Mouse (Mus musculus): ENCODE measurements around the gene Snx6. TPM values are rescaled to one million over a fixed set of nuclear protein-coding genes. Genes with fewer than 3 reads are reported as not detected.

Gene Snx6
- polyA plus RNA-seq, 1 experiment from 2014 or later: 259 TPM

DNA sequence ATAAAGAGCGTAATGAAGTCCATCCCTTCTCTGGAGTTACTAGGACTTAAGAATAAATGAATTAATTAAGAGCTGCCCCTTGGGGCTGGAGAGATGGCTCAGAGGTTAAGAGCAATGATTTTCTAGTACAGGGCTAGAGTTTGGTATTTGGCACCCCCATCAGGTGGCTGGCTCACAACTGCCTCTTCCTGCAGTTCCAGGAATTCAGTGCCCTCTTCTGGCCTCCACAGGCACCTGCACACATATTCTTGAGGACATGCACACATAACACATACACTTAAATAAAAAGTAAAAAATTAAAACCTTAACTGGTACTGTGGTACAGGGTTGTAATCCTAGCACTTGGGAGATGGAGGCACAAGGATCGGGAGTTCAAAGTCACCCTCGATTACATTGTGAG, 29.7 kb upstream of the Snx6 start:
- Histone ChIP-seq H3K9ac (ENCODE audit: low read depth, low read length) (no peak overlapping the region), H3K4me1 (replicated peaks; ENCODE audit: insufficient read depth, low read length) (no peaks in the 10 kb centered on the region; the same call in 1 of the 2 replicates), H3K9me3 (replicated peaks; ENCODE audit: low read length) (no peaks in the 10 kb centered on the region), H3K36me3 (ENCODE audit: insufficient read depth, low read length) (no peaks in the 10 kb centered on the region), H3K27me3 (ENCODE audit: insufficient read depth, low read length) (no peaks in the 10 kb centered on the region), H3K4me2 (ENCODE audit: low read length) (no peak overlapping the region), H3K27ac (no peak overlapping the region), H3K4me3 (replicated peaks; ENCODE audit: low read depth, low read length) (no peak overlapping the region)
- TF ChIP-seq CTCF (IDR thresholded peaks at IDR 0.05; ENCODE audit: low read depth): peak; percentile 65
- ATAC-seq (replicated peaks; ENCODE audit: low FRiP score, low read depth): no peak
- 98% methylated on average over 3 of the region's 3 CpGs for WGBS
- DNase-seq (ENCODE audit: low spot score): peak; percentile 40

- Histone ChIP-seq H3K36me3 (ENCODE audit: insufficient read depth, low read length) (no peaks in the 10 kb centered on the region), H3K27me3 (ENCODE audit: insufficient read depth, low read length) (no peaks in the 10 kb centered on the region), H3K4me1 (replicated peaks; ENCODE audit: insufficient read depth, low read length) (no peaks in the 10 kb centered on the region; the same call in 1 of the 2 replicates), H3K4me2 (ENCODE audit: low read length) (no peak overlapping the region), H3K4me3 (replicated peaks; ENCODE audit: low read depth, low read length) (no peak overlapping the region), H3K9me3 (replicated peaks; ENCODE audit: low read length) (no peaks in the 10 kb centered on the region), H3K27ac (no peak overlapping the region), H3K9ac (ENCODE audit: low read depth, low read length) (no peak overlapping the region)
- ATAC-seq (replicated peaks; ENCODE audit: low FRiP score, low read depth) (no peak), DNase-seq (ENCODE audit: low spot score) (peak; percentile 61)
- TF ChIP-seq CTCF (IDR thresholded peaks at IDR 0.05; ENCODE audit: low read depth): no peak
- 51% methylated on average over 4 of the region's 4 CpGs for WGBS
Measured at GRCm38 (mm10) chr12:54822836-54823426, 27.4 kb upstream of the Snx6 start.

DNA sequence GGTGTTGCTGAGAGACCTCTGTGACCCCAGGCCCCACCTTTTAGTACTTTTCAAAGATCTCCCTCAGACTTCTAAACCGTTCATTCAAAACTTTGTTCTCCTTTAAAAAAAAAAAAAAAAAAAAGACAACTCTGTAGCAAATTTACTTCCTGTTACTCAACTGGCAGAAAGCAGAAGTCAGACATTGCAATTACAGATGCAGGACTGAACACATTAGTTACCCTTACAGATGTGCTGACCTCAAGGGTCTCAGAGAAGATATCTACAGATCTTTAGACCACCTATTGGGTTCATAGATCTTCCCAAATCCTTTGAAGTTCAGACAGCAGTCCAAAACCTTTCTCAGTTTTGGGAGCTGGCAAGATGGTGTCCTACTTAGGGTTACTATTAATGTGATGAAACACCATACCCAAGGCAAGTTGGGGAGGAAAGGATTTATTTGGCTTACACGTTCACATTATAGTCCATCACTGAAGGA, 25.2 kb upstream of the Snx6 start:
- H3K4me2 ChIP-seq (ENCODE audit: low read length): no peak overlapping the region
- H3K36me3 ChIP-seq (ENCODE audit: insufficient read depth, low read length): no peaks in the 10 kb centered on the region
- no peaks in the 10 kb centered on the region for H3K9me3 ChIP-seq (replicated peaks; ENCODE audit: low read length)
- 36% methylated on average over 2 of the region's 2 CpGs for WGBS
- TF ChIP-seq CTCF (IDR thresholded peaks at IDR 0.05; ENCODE audit: low read depth): no peak
- ATAC-seq (replicated peaks; ENCODE audit: low FRiP score, low read depth) (no peak), DNase-seq (ENCODE audit: low spot score) (no peak)
- H3K4me3 ChIP-seq (replicated peaks; ENCODE audit: low read depth, low read length): no peak overlapping the region
- H3K27ac ChIP-seq: no peak overlapping the region
- no peak overlapping the region for H3K9ac ChIP-seq (ENCODE audit: low read depth, low read length)
- H3K4me1 ChIP-seq (replicated peaks; ENCODE audit: insufficient read depth, low read length): no peaks in the 10 kb centered on the region; the same call in 1 of the 2 replicates
- H3K27me3 ChIP-seq (ENCODE audit: insufficient read depth, low read length): no peaks in the 10 kb centered on the region

- no peak for ATAC-seq (replicated peaks; ENCODE audit: low FRiP score, low read depth)
- TF ChIP-seq CTCF (IDR thresholded peaks at IDR 0.05; ENCODE audit: low read depth): no peak
- no peaks in the 10 kb centered on the region; the same call in 1 of the 2 replicates for H3K4me1 ChIP-seq (replicated peaks; ENCODE audit: insufficient read depth, low read length)
- no peak overlapping the region for H3K9ac ChIP-seq (ENCODE audit: low read depth, low read length)
- no peaks in the 10 kb centered on the region for H3K36me3 ChIP-seq (ENCODE audit: insufficient read depth, low read length)
- no peak overlapping the region for H3K27ac ChIP-seq
- H3K4me2 ChIP-seq (ENCODE audit: low read length): no peak overlapping the region
- WGBS: 67% methylated on average over 6 of the region's 6 CpGs
- H3K27me3 ChIP-seq (ENCODE audit: insufficient read depth, low read length): no peaks in the 10 kb centered on the region
- H3K9me3 ChIP-seq (replicated peaks; ENCODE audit: low read length): no peaks in the 10 kb centered on the region
- no peak for DNase-seq (ENCODE audit: low spot score)
- no peak overlapping the region for H3K4me3 ChIP-seq (replicated peaks; ENCODE audit: low read depth, low read length)
Measured at GRCm38 (mm10) chr12:54819181-54819935, 23.9 kb upstream of the Snx6 start.

DNA sequence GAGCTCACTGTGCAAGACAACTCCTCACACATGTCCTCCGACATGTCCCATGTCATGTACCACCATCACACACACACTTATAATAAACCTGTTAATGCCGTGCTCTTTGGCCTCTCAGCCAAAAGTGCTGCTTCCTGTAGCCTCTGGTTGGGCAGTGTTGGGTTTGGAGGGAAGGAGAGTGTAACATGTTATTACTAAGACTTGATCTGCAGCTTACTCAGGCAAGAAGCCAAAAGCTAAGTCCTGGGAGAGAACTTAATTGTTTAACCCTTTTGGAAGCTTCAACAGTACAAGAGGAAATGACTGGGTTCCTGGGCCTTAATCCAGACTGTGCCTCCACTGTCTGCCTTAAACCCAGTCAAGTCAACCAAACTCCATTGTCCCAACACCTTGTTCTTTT, 14.6 kb upstream of the Snx6 start:
- 44% methylated on average over 2 of the region's 2 CpGs for WGBS
- no peak for TF ChIP-seq CTCF (IDR thresholded peaks at IDR 0.05; ENCODE audit: low read depth)

DNA sequence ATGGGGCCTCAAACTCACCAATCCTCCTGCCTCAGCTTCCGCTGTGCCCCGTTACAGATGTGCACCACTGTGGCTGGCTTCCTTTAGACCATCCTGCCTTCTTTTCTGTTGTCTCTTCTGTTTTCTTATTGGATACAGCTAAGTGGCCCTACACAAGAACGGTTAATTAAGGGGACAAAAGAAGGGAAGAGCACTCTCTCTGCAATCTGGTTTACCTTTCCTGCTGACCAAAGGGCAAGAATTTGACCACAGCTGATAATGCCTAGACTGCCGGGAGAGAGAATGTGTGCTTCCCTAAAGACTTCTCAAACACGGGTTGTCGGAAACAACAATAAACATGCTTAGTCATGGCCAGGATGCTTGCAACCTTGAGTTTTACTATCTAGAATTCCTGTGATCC, 12.0 kb upstream of the Snx6 start:
- Histone ChIP-seq H3K9me3 (replicated peaks; ENCODE audit: low read length) (no peaks in the 10 kb centered on the region), H3K9ac (ENCODE audit: low read depth, low read length) (no peak overlapping the region), H3K4me3 (replicated peaks; ENCODE audit: low read depth, low read length) (no peak overlapping the region), H3K27ac (no peak overlapping the region), H3K36me3 (ENCODE audit: insufficient read depth, low read length) (no peaks in the 10 kb centered on the region), H3K4me1 (replicated peaks; ENCODE audit: insufficient read depth, low read length) (peaks cover 13% of the 10 kb centered on the region; the same call in 1 of the 2 replicates), H3K4me2 (ENCODE audit: low read length) (no peak overlapping the region), H3K27me3 (ENCODE audit: insufficient read depth, low read length) (no peaks in the 10 kb centered on the region)
- TF ChIP-seq CTCF (IDR thresholded peaks at IDR 0.05; ENCODE audit: low read depth): no peak
- 70% methylated on average over 6 of the region's 6 CpGs for WGBS
- ATAC-seq (replicated peaks; ENCODE audit: low FRiP score, low read depth) (no peak), DNase-seq (ENCODE audit: low spot score) (no peak)

More for the DNA sequence above, 14.6 kb upstream of the Snx6 start:
- Histone ChIP-seq H3K9ac (ENCODE audit: low read depth, low read length) (no peak overlapping the region), H3K9me3 (replicated peaks; ENCODE audit: low read length) (no peaks in the 10 kb centered on the region), H3K27ac (no peak overlapping the region), H3K4me2 (ENCODE audit: low read length) (no peak overlapping the region), H3K4me1 (replicated peaks; ENCODE audit: insufficient read depth, low read length) (peaks cover 13% of the 10 kb centered on the region; the same call in 1 of the 2 replicates), H3K4me3 (replicated peaks; ENCODE audit: low read depth, low read length) (no peak overlapping the region), H3K36me3 (ENCODE audit: insufficient read depth, low read length) (no peaks in the 10 kb centered on the region), H3K27me3 (ENCODE audit: insufficient read depth, low read length) (no peaks in the 10 kb centered on the region)
- ATAC-seq (replicated peaks; ENCODE audit: low FRiP score, low read depth): no peak
- DNase-seq (ENCODE audit: low spot score): peak; percentile 75

Measured in kidney, postnatal 0 days (tissue).